Mouse (Mus musculus) bone marrow, adult 2 months (tissue): Measurements from ENCODE around the gene Rab43.

Source experiments
- CTCF ChIP-seq: fragments of 200-500 bp; IDR thresholded peaks from 2 replicates; pipeline ENCODE4 v1.5.1; 2011; ENCODE audit warnings: low read length, control low read depth; ENCODE audit not compliant: control insufficient read depth, insufficient read depth
- POLR2A ChIP-seq: fragments of 200-500 bp; IDR thresholded peaks from 2 replicates; pipeline ENCODE4 v1.6.1; 2011; ENCODE audit warnings: low read depth, mild to moderate bottlenecking, control low read depth, low read length, borderline replicate concordance; ENCODE audit not compliant: control insufficient read depth

- TF ChIP-seq CTCF (no peak), POLR2A (no peak)
These were observed 37.8 kb upstream of the Rab43 start for GRCm38 (mm10) chr6:87849780-87850154.
